Mouse (Mus musculus) bone marrow macrophage, adult 2 months (primary cell): ENCODE data around the gene Olfr1496.

Experiments
- CTCF ChIP-seq: IDR thresholded peaks from 2 replicates; pipeline ENCODE4 v1.5.1; 2012; ENCODE audit warnings: low read depth, mild to moderate bottlenecking, low read length, moderate library complexity
- POLR2A ChIP-seq: IDR thresholded peaks from 2 replicates; pipeline ENCODE4 v1.6.1; 2012; ENCODE audit warnings: mild to moderate bottlenecking, low read depth, low read length, borderline replicate concordance

GRCm38 (mm10) chr19:13777578-13777977 is at the start of gene Olfr1496:
- TF ChIP-seq CTCF: no peak
- no peak for TF ChIP-seq POLR2A
